Mouse (Mus musculus): ENCODE data around the gene Mterf2.

The Mterf2 gene

GRCm38 (mm10) chr10:85127395-85128287 lies at the start of gene Mterf2:
Mterf2 (minus strand) TSS chr10:85128027.
- 3% methylated on average over 20 of the region's 20 CpGs for WGBS

DNA sequence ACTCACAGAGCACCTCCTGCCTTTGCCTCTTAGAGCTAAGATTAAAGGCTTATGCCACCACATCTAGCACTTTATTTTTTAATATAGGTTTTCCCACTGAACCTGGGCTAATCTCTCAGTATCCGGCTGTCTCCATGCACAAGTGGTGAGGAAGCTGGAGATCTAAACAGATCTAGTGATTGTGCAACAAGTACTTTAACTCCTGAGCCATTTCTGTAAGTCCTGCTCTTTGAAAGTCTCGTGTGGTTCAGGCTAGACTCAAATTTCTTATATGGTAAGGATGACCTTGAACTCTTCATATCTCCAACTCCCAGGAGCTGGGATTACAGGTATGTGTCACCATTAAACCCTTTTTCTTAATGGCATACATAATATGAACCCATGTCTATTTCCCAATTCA lies 48.8 kb upstream of the Mterf2 start:
- WGBS, result 84% methylated on average over 2 of the region's 2 CpGs

DNA sequence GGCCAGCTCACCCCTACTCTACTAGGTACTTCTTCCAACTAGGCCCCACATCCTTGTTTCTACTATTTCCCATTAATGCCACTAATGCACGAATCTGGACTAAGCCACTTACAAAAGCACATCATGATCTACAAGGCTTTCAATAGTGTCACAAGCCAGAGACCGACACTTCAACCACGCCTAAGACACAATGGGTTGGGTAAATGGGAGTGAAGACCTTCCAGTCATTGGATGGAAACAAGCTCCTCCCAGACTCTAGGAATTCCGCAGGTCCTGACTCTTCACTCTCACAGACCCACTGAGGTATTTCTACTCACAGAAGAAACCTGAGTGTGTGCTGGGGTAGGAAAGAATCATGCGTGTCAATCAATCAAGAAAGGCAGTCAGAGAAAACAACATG lies 37.5 kb upstream of the Mterf2 start:
- 88% methylated on average over 5 of the region's 5 CpGs for WGBS

DNA sequence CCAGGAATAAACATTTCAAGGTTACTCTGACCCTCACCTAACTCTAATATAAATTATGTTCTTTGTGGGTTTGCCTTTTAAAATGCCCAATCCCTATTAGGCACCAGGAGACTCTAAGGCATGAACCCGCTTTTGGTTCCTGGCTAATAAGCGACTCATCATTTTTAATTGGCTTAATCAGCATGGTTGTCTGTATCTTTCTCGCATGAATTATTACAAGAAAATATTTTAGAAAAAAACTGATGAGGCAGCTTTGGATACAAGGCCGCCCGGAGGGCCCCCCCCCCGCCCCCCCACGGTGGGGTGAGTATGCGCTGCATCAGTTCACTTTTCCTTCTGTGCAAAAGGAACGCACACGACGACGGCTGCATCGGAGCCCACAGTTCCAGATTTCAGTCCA lies 37.0 kb upstream of the Mterf2 start:
- WGBS, result 89% methylated on average over 13 of the region's 13 CpGs

DNA sequence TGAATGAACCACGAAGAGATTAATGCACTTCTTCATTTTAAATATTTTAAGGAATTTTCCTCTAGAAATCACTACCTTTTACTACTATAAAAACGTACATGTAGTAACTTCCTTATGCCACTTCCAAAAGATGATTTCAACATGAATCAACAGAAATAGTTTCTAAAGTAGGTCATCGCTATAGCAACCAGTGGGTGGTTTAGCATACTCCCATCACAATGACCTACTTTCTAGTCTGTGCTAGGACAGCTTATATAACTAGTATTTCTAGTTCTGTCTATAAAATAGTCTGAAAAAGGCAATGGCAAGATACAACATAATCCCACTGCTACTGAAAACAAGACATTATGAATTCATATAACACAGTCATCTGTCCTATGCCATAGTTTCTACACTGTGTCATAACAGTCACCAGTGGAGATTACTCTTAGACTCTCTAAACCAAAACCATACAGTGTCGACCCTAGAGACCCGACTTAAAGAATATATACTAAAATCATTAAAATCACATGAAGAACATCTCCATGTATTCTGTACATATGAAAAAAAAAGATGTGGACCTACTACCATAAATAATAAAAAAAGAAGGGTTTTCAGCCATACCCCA lies 34.0 kb upstream of the Mterf2 start:
- WGBS, result 42% methylated on average over 5 of the region's 5 CpGs

DNA sequence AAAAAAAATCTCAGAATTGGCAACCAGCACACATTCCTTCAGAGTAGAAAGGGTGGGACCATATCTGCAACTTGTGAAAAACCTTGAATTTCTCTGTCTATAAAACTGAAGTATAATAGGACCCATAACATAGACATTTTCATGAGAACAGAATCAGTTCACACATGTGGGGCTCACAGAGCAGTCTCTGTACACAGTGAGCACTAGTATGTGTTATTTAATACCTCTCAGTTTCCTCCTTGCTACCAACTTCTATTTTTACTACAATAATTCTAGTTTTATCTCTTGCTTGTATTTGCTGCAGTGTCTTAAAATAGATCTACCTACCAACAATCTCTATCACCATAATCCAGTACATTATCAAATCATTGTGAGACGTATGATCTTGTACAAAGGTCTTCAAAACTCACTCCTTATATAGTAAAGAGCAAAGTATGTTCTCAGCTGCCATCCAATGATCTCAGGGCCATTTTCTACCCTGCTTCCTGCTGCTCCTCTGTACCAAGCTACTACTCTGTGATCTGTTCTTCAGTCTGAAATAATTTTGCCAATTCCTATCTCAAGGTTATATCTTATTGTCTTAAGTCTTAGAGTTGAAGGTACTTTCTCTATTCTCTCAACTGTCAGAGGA lies 32.3 kb upstream of the Mterf2 start:
- 82% methylated on average over 1 of the region's 1 CpGs for WGBS

DNA sequence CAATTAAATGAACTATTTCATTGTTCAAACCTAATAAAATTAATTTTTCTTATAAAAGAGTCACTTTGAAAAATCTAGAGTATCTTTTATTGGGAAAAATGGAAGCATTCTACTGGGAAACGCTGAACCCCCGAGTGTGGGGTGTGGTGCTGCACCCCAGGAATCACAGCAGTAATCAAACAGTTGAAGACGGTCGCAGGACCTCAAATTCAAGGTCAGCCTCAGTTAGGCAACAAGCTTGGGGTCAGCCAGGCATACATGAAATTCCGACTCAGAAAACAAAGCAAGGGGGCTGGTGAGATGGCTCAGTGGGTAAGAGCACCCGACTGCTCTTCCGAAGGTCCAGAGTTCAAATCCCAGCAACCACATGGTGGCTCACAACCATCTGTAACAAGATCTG lies 29.6 kb upstream of the Mterf2 start:
- WGBS, result 93% methylated on average over 7 of the region's 7 CpGs

DNA sequence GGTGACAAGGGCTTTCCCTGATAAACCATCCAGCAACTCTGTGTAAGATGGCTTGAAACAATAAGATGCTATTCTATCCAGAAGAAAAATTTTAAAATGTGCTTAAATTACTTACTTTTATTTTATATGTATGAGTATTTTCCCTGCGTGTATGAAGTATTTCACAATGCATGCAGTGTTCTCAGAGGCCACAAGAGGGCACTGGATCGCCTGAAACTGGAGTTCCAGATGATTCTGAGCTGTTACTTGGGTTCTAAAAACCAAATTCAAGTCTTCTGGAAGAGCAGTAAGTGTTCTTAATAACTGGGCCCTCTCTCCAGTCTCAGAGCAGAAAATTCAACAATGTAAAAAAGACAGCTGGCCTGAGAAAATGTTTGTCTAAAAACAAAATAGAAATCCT lies 26.4 kb upstream of the Mterf2 start:
- 7% methylated on average over 2 of the region's 2 CpGs for WGBS

DNA sequence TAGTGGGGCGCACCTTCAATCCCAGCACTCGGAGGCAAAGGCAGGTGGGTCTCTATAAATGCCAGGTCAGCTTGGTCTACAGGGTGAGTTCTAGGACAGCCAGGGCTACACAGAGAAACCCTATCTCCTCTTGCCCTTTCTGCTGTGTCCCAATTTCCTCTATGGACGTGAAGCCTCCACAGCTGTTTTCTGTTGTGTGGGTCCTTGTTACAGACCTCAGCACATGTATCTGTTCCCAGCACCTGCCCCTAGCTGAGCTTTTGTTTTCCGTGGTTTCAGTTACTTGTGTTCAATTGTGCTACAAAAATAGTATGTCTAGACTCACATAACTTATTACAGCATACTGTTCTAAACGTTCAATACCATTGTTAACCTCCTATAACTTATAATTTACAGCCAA lies 21.4 kb upstream of the Mterf2 start:
- WGBS, result 91% methylated on average over 5 of the region's 5 CpGs

DNA sequence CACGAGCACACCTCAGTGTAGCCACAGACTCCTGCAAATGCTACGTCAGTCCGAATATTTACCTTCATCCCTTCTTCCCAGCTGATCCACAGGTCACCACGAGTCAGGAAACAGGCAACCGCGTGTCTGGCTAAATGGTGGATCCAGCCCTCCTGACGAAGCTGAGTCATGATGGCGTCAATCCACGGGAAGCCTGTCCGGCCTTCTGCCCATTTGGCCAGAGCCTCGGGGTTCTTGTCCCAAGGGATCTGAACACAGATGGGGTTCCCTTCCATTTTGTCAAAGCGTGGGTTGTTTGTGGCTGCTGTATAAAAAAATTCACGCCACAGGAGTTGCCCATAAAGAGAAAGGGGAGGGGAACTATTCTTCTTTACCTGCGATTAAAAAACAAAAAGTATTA lies 18.5 kb upstream of the Mterf2 start:
- 91% methylated on average over 14 of the region's 14 CpGs for WGBS

DNA sequence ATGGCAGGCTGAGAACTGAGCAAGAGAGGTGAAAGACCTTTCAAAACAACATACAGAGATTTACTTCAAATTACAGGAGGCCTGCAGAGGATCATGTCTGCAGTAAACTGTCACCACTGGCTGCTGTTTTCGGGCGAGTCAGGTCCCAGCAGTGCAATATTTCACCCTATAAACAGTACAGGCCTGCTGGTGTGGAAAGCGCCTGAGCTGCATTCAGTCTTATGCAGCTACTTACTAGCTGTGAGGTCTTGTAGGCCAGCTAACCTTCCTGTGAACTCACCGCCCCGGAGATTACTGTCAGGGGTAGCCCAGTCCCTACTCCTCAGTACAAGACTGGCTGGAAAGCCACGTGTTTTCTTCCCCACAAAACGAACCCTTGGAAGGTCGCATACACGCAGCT lies 13.6 kb upstream of the Mterf2 start:
- WGBS, result 94% methylated on average over 9 of the region's 9 CpGs

- 94% methylated on average over 6 of the region's 6 CpGs for WGBS
Measured at GRCm38 (mm10) chr10:85136573-85136972, 8.7 kb upstream of the Mterf2 start.

DNA sequence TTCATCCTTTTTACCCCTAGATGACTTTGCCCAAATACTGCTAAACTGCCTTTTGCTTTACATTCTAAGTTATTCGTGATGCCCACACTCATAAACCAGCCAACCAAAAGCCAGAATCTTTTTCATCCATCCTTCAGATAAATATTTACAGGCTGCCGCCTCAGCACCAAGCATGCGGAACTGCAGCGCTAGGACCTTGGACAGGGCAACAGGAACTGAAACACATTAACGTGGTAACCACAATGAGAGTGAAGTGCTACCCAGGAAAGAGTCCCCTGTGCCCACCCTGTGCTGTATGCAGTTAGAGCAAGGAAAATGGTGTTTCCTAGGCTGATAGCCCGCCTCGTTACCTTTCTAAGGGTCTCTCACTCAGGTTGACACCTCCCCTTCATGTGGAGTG lies 626 bp upstream of the Mterf2 start:
- WGBS, result 19% methylated on average over 7 of the region's 7 CpGs

DNA sequence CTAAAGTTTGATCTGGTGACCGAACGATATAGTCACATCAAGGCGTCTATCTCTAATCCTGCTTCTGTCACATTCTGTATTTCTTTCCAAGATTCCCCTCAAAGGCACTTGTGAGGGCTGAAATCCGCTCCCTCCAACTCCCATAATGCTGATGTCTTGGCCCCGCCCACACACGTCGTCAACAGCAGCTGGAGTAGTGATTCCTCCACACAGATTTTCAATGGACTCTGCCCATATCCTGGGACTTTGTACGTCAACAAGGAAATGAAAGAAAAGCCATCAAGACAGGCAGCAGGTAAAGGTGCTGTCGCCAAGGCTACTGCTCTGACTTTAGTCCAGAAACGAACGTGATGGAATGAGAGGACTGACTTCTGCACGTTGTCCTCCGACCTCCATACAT lies 2.6 kb downstream of the Mterf2 start:
- WGBS, result 84% methylated on average over 13 of the region's 13 CpGs

GRCm38 (mm10) chr10:85114409-85114808 lies 13.4 kb downstream of the Mterf2 start:
- 91% methylated on average over 4 of the region's 4 CpGs for WGBS

GRCm38 (mm10) chr10:85103085-85103885 lies 24.5 kb downstream of the Mterf2 start:
- WGBS, result under 1% methylated on average over 34 of the region's 34 CpGs

- 1% methylated on average over 90 of the region's 96 CpGs for WGBS
Measured at GRCm38 (mm10) chr10:85102247-85103084, 25.4 kb downstream of the Mterf2 start, which contains the start of the genes Fhl4 and Tmem263. Fhl4 (minus strand) TSS chr10:85102495. Tmem263 (plus strand) TSS chr10:85102627.

DNA sequence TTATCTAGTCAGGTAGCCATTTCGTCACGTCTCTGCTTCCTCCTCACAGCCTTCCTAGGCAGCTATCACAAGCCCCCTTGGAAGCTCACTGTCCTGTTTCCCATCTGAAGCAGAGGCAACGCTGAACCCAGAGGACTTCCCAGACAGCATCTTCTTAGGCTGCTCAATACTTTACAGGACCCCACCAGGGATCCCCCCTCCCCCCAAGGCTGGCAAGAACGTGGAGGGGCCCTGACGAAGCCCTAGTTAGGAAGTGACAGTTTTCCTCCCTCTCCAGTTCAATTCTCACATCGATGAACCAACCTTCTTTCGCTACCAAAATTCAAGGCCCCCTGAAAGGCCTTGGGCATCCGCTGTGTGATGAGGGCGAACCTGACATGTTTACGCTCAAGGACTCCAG lies 26.0 kb downstream of the Mterf2 start:
- WGBS, result 2% methylated on average over 10 of the region's 10 CpGs

GRCm38 (mm10) chr10:85071605-85072152 lies 56.1 kb downstream of the Mterf2 start:
- 72% methylated on average over 4 of the region's 4 CpGs for WGBS
